Mouse (Mus musculus): ENCODE data around the gene Zmym4. TPM values are rescaled to one million over a fixed set of nuclear protein-coding genes. Genes with fewer than 3 reads are reported as not detected.
A peak's percentile ranks its signal among the peaks of the same experiment; 100 is the strongest.
"Not testable (repeated sequence)": the region's sequence is repeated elsewhere in the genome, so short reads cannot be mapped to it uniquely, and the experiment has no call there.

Zmym4 gene
- polyA plus RNA-seq (2014; fragmentation: Nextera tagmentation; extraction: Ambion mirVana), result 19.8 and 21.8 TPM in 2 replicates

DNA sequence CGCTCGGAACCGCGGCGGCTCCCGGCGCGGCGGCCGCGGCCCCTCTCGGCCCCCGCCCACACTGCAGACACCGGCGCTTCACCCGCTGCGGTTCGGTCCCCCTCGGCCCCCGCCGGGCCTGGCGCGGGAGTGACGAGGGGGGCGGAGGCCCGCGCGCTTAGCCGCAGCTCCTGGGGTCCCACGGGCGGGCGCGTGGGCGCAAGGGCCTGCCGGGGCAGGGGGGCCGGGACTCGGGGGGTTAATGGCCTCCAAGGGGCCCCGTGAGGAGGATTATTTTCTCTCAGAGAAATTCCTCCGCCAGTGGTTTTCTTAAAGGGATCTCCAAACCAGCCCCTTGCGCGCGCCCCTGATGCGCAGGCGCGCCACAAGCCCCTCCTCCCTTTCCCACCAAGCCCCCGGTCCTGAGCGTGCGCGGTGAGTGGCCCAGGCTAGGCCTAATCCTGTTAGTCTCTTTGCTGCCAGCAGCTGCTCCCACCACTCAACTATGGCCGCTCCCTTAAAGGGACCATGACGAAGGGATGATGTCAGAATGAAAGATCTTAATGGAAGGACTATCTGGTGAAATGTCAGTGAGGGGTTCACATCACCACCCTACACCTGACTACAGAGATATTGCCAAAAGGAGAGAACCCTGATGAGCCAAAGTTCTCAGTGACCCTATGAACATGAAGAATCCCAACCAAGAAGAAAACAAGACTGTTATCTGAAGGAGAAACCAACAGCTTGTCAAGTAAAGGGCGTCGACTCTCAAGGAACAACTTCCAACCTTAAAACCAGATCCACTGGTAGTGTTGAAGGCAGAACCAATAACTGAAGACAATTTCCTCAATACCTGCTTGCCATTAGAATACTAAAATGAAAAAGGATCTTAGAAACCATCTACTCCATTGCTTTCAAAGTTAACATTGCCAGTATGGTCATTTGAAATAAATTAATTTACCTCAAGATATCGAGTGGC lies at the start of gene Zmym4:
Gene Zmym4, minus strand, starts transcription at position 272 of the 958 bp plus-strand sequence.
- H3K4me3 ChIP-seq (ENCODE audit: low read depth, low read length), result peak within 1 kb of the TSS; percentile 74
- peak; percentile 99 for ATAC-seq (ENCODE audit: insufficient read depth)
- TF ChIP-seq CTCF (IDR thresholded peaks at IDR 0.05; ENCODE audit: low read depth), result no peak

GRCm38 (mm10) chr4:127016366-127016765 lies 48.4 kb upstream of the Zmym4 start:
- no peak overlapping the region for H3K9ac ChIP-seq
- no peak overlapping the region for H3K27ac ChIP-seq (ENCODE audit: low read depth)
- no peak overlapping the region for H3K4me3 ChIP-seq (ENCODE audit: low read depth, low read length)
- DNase-seq (no peak), ATAC-seq (ENCODE audit: insufficient read depth) (no peak)
- no peaks in the 10 kb centered on the region for H3K4me1 ChIP-seq (ENCODE audit: insufficient read depth)
- no peaks in the 10 kb centered on the region for H3K9me3 ChIP-seq (ENCODE audit: low read depth, low read length)
- no peaks in the 10 kb centered on the region for H3K27me3 ChIP-seq (ENCODE audit: insufficient read depth, low read length)
- H3K4me2 ChIP-seq, result no peak overlapping the region
- no peak for TF ChIP-seq CTCF (IDR thresholded peaks at IDR 0.05; ENCODE audit: low read depth)
- WGBS, result 77% methylated on average over 4 of the region's 4 CpGs
- no peaks in the 10 kb centered on the region for H3K36me3 ChIP-seq (ENCODE audit: insufficient read depth)

More for the DNA sequence above, at the start of gene Zmym4:
- no peaks in the 10 kb centered on the region for H3K27me3 ChIP-seq (ENCODE audit: insufficient read depth, low read length)
- peak; percentile 97 for DNase-seq
- peak within 1 kb of the TSS; percentile 77 for H3K4me2 ChIP-seq
- H3K36me3 ChIP-seq (ENCODE audit: insufficient read depth), result no peaks in the 10 kb centered on the region
- peak within 1 kb of the TSS; percentile 95 for H3K27ac ChIP-seq (ENCODE audit: low read depth)
- no peaks in the 10 kb centered on the region for H3K9me3 ChIP-seq (ENCODE audit: low read depth, low read length)
- peak within 1 kb of the TSS; percentile 96 for H3K9ac ChIP-seq
- WGBS, result 8% methylated on average over 37 of the region's 54 CpGs
- no peaks in the 10 kb centered on the region; the same call in 1 of the 2 replicates for H3K4me1 ChIP-seq (ENCODE audit: insufficient read depth)

- not testable (repeated sequence) for H3K27ac ChIP-seq (ENCODE audit: low read depth); H3K27me3 ChIP-seq (ENCODE audit: insufficient read depth, low read length); H3K9me3 ChIP-seq (ENCODE audit: low read depth, low read length); H3K4me1 ChIP-seq (ENCODE audit: insufficient read depth); H3K36me3 ChIP-seq (ENCODE audit: insufficient read depth); H3K9ac ChIP-seq
- WGBS, result 17% methylated on average over 14 of the region's 26 CpGs
- Histone ChIP-seq H3K4me2 (peak overlapping the region; percentile 38), H3K4me3 (ENCODE audit: low read depth, low read length) (peak overlapping the region; percentile 24; the same call in 1 of the 2 replicates)
- peak; percentile 93 for ATAC-seq (ENCODE audit: insufficient read depth)
- peak; percentile 94 for TF ChIP-seq CTCF (IDR thresholded peaks at IDR 0.05; ENCODE audit: low read depth)
- peak; percentile 95 for DNase-seq
These were observed 47.5 kb upstream of the Zmym4 start for GRCm38 (mm10) chr4:127015294-127015993.

GRCm38 (mm10) chr4:127005113-127005936 lies 37.4 kb upstream of the Zmym4 start:
- DNase-seq (peak; percentile 75), ATAC-seq (ENCODE audit: insufficient read depth) (peak; percentile 62; the same call in 1 of the 2 replicates)
- WGBS, result 15% methylated on average over 25 of the region's 25 CpGs
- peak overlapping the region; percentile 33 for H3K4me3 ChIP-seq (ENCODE audit: low read depth, low read length)
- H3K27ac ChIP-seq (ENCODE audit: low read depth), result no peak overlapping the region
- H3K27me3 ChIP-seq (ENCODE audit: insufficient read depth, low read length), result no peaks in the 10 kb centered on the region
- no peaks in the 10 kb centered on the region for H3K9me3 ChIP-seq (ENCODE audit: low read depth, low read length)
- H3K4me2 ChIP-seq, result peak overlapping the region; percentile 65
- H3K4me1 ChIP-seq (ENCODE audit: insufficient read depth), result no peaks in the 10 kb centered on the region
- TF ChIP-seq CTCF (IDR thresholded peaks at IDR 0.05; ENCODE audit: low read depth), result no peak
- peak overlapping the region; percentile 52 for H3K9ac ChIP-seq
- no peaks in the 10 kb centered on the region for H3K36me3 ChIP-seq (ENCODE audit: insufficient read depth)

DNA sequence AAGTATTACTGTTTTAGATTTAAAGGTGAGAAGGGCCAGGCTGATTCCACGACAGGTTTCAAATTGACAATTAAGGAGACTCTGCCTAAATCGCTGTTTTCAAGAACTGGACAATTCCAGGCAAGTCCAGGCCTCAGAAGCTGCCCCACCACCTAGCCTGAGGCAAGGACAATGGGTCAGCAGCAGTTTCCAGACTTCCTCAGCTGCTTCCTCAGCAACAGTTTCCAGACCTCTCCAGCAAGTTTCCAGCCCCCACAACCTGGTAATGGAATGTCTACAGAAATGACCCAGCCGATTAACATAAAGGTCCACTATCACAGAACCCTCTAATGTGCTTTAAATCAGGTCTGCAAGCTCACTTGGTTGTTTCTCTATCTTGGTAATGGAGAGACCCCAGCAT lies 36.4 kb upstream of the Zmym4 start:
- Histone ChIP-seq H3K9me3 (ENCODE audit: low read depth, low read length) (no peaks in the 10 kb centered on the region), H3K27ac (ENCODE audit: low read depth) (no peak overlapping the region), H3K36me3 (ENCODE audit: insufficient read depth) (no peaks in the 10 kb centered on the region), H3K27me3 (ENCODE audit: insufficient read depth, low read length) (no peaks in the 10 kb centered on the region), H3K4me1 (ENCODE audit: insufficient read depth) (no peaks in the 10 kb centered on the region), H3K4me2 (peak overlapping the region; percentile 65; the same call in 1 of the 2 replicates), H3K9ac (no peak overlapping the region), H3K4me3 (ENCODE audit: low read depth, low read length) (no peak overlapping the region)
- WGBS, result 77% methylated on average over 3 of the region's 3 CpGs
- no peak for TF ChIP-seq CTCF (IDR thresholded peaks at IDR 0.05; ENCODE audit: low read depth)
- DNase-seq (no peak), ATAC-seq (ENCODE audit: insufficient read depth) (no peak)

GRCm38 (mm10) chr4:127000601-127001105 lies 32.7 kb upstream of the Zmym4 start:
- Histone ChIP-seq H3K36me3 (ENCODE audit: insufficient read depth) (no peaks in the 10 kb centered on the region), H3K4me1 (ENCODE audit: insufficient read depth) (no peaks in the 10 kb centered on the region), H3K9me3 (ENCODE audit: low read depth, low read length) (no peaks in the 10 kb centered on the region), H3K4me2 (no peak overlapping the region), H3K4me3 (ENCODE audit: low read depth, low read length) (no peak overlapping the region), H3K27me3 (ENCODE audit: insufficient read depth, low read length) (no peaks in the 10 kb centered on the region), H3K27ac (ENCODE audit: low read depth) (no peak overlapping the region), H3K9ac (no peak overlapping the region)
- 47% methylated on average over 8 of the region's 8 CpGs for WGBS
- no peak for DNase-seq
- no peak for ATAC-seq (ENCODE audit: insufficient read depth)
- no peak for TF ChIP-seq CTCF (IDR thresholded peaks at IDR 0.05; ENCODE audit: low read depth)

DNA sequence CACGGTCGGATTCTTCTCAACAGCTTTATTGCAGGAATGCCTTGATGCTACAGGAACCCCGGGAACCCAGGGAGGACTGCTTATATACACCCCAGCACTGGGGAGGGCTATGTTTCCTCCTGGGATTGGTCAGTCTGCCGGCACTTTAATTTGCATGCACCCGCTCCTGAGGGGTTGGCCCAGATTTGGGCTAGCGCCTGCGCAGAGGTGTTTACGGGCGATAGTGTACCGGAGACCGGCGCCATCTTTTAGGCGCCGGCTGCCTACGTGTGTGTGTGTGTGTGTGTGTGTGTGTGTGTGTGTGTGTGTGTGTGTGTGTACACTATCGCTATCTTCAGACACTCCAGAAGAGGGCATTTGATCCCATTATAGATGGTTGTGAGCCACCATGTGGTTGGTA lies 31.4 kb upstream of the Zmym4 start:
- not testable (repeated sequence) for H3K27ac ChIP-seq (ENCODE audit: low read depth); H3K9me3 ChIP-seq (ENCODE audit: low read depth, low read length); H3K4me2 ChIP-seq; H3K27me3 ChIP-seq (ENCODE audit: insufficient read depth, low read length); DNase-seq; H3K4me3 ChIP-seq (ENCODE audit: low read depth, low read length); H3K4me1 ChIP-seq (ENCODE audit: insufficient read depth); H3K36me3 ChIP-seq (ENCODE audit: insufficient read depth); H3K9ac ChIP-seq; ATAC-seq (ENCODE audit: insufficient read depth)
- 96% methylated on average over 16 of the region's 16 CpGs for WGBS
